Mouse (Mus musculus) kidney, embryonic 14.5 days (tissue): ENCODE results near the gene Ehd4. TPM values are rescaled to one million over a fixed set of nuclear protein-coding genes. Genes with fewer than 3 reads are reported as not detected.

ENCODE experiments used
- ATAC-seq: fragments of 200-750 bp; cut with Nextera tagmentation; 2 replicates; pipeline ENCODE4 v1.8.0; 2017; ENCODE audit warnings: moderate number of reproducible peaks, mild to moderate bottlenecking, moderate TSS enrichment, moderate library complexity; ENCODE audit not compliant: low FRiP score, low TSS enrichment
- H3K27ac ChIP-seq: fragments of 300-500 bp; sonication (generic); 2 replicates; pipeline ENCODE4 v1.5.1; 2014; ENCODE audit warnings: low read depth, mild to moderate bottlenecking, low read length, moderate library complexity, mixed read lengths
- H3K27me3 ChIP-seq: fragments of 300-500 bp; sonication (generic); 2 replicates; pipeline ENCODE4 v1.6.1; 2014; ENCODE audit warnings: mild to moderate bottlenecking, low read length; ENCODE audit not compliant: control insufficient read depth, insufficient read depth
- H3K36me3 ChIP-seq: fragments of 300-500 bp; sonication (generic); 2 replicates; pipeline ENCODE4 v1.6.1; 2014; ENCODE audit warnings: low read length, mixed read lengths; ENCODE audit not compliant: control insufficient read depth, insufficient read depth
- H3K4me1 ChIP-seq: fragments of 300-500 bp; sonication (generic); 2 replicates; pipeline ENCODE4 v1.6.1; 2014; ENCODE audit warnings: low read length, mixed read lengths; ENCODE audit not compliant: control insufficient read depth, insufficient read depth
- H3K4me2 ChIP-seq: fragments of 300-500 bp; sonication (generic); replicated peaks from 2 replicates; pipeline ENCODE4 v1.6.1; 2014; ENCODE audit warnings: low read depth, mild to moderate bottlenecking, low read length
- H3K4me3 ChIP-seq: fragments of 300-500 bp; sonication (generic); 2 replicates; pipeline ENCODE4 v1.5.1; 2014; ENCODE audit warnings: mild to moderate bottlenecking, low read length
- H3K9ac ChIP-seq: fragments of 300-500 bp; sonication (generic); 2 replicates; pipeline ENCODE4 v1.6.1; 2014; ENCODE audit warnings: low read depth, mild to moderate bottlenecking, low read length, moderate library complexity
- H3K9me3 ChIP-seq: fragments of 300-500 bp; sonication (generic); 2 replicates; pipeline ENCODE4 v1.6.1; 2016; ENCODE audit warnings: low read length; ENCODE audit not compliant: control insufficient read depth
- WGBS: fragments of 180-500 bp; shearing (Covaris S2); extraction: QIAGEN DNeasy Blood & Tissue Kit; methylation state at CpG from one replicate; pipeline ENCODE4 v1.1.7; 2014; 5-methylcytosine and 5-hydroxymethylcytosine counted together
- polyA plus RNA-seq: library from polyadenylated mRNA; unstranded; fragments of >200 nt; fragmentation: Nextera tagmentation; extraction: Ambion mirVana; gene quantifications from 2 replicates; pipeline ENCODE4 v1.2.1, GENCODE M21; 2014

The Ehd4 gene
- polyA plus RNA-seq, 1 experiment from 2014 or later: 31.8 TPM

GRCm38 (mm10) chr2:120098781-120099202 is 55.6 kb downstream of the Ehd4 start:
- Histone ChIP-seq H3K27me3 (no peaks in the 10 kb centered on the region), H3K9ac (no peak overlapping the region), H3K4me3 (no peak overlapping the region), H3K4me2 (no peak overlapping the region), H3K9me3 (no peaks in the 10 kb centered on the region), H3K36me3 (no peaks in the 10 kb centered on the region), H3K27ac (no peak overlapping the region), H3K4me1 (peaks cover 9% of the 10 kb centered on the region)
- 62% methylated on average over 8 of the region's 8 CpGs for WGBS
- no peak for ATAC-seq

DNA sequence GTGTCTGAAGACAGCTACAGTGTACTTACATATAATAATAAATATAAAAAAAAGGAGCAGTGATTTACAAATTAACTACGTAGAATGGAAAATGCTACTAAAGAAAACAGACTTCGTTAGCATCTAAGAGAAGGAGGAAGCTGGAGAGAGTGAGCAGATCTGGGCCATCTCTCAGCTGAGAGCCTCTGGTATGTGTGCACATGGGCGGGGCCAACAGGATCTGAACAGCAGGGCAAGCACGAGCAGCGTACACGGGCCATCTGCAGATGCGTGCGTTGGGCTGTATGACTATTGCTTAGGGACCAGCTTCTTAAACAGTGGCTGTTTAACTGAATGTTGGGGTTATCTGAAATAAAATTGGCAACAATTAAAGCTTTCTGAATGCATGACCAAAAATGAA is 56.5 kb downstream of the Ehd4 start:
- WGBS: 83% methylated on average over 8 of the region's 8 CpGs
- Histone ChIP-seq H3K4me3 (no peak overlapping the region), H3K36me3 (no peaks in the 10 kb centered on the region), H3K27ac (no peak overlapping the region), H3K9ac (no peak overlapping the region), H3K4me2 (no peak overlapping the region), H3K9me3 (no peaks in the 10 kb centered on the region), H3K4me1 (peaks cover 4% of the 10 kb centered on the region), H3K27me3 (no peaks in the 10 kb centered on the region)
- no peak for ATAC-seq

- 94% methylated on average over 6 of the region's 6 CpGs for WGBS
- H3K4me2 ChIP-seq: no peak overlapping the region
- H3K9ac ChIP-seq: no peak overlapping the region
- H3K4me1 ChIP-seq: no peaks in the 10 kb centered on the region
- no peak for ATAC-seq
- no peak overlapping the region for H3K4me3 ChIP-seq
- H3K27me3 ChIP-seq: no peaks in the 10 kb centered on the region
- no peaks in the 10 kb centered on the region for H3K9me3 ChIP-seq
- no peak overlapping the region for H3K27ac ChIP-seq
- no peaks in the 10 kb centered on the region for H3K36me3 ChIP-seq
Measured at GRCm38 (mm10) chr2:120096711-120097110, 57.7 kb downstream of the Ehd4 start.

- H3K4me2 ChIP-seq: no peak overlapping the region
- 59% methylated on average over 8 of the region's 8 CpGs for WGBS
Measured at GRCm38 (mm10) chr2:120096191-120096590, 58.2 kb downstream of the Ehd4 start.

GRCm38 (mm10) chr2:120095171-120095570 is 59.2 kb downstream of the Ehd4 start:
- H3K4me3 ChIP-seq: no peak overlapping the region
- H3K9ac ChIP-seq: no peak overlapping the region
- 97% methylated on average over 4 of the region's 4 CpGs for WGBS
- H3K27ac ChIP-seq: no peak overlapping the region
- no peaks in the 10 kb centered on the region for H3K9me3 ChIP-seq
- no peak for ATAC-seq
- H3K4me1 ChIP-seq: no peaks in the 10 kb centered on the region
- no peak overlapping the region for H3K4me2 ChIP-seq
- no peaks in the 10 kb centered on the region for H3K36me3 ChIP-seq
- H3K27me3 ChIP-seq: no peaks in the 10 kb centered on the region

More at GRCm38 (mm10) chr2:120096191-120096590, 58.2 kb downstream of the Ehd4 start:
- Histone ChIP-seq H3K9ac (no peak overlapping the region), H3K36me3 (no peaks in the 10 kb centered on the region), H3K27me3 (no peaks in the 10 kb centered on the region), H3K4me3 (no peak overlapping the region), H3K4me1 (no peaks in the 10 kb centered on the region), H3K9me3 (no peaks in the 10 kb centered on the region), H3K27ac (no peak overlapping the region)
- no peak for ATAC-seq

DNA sequence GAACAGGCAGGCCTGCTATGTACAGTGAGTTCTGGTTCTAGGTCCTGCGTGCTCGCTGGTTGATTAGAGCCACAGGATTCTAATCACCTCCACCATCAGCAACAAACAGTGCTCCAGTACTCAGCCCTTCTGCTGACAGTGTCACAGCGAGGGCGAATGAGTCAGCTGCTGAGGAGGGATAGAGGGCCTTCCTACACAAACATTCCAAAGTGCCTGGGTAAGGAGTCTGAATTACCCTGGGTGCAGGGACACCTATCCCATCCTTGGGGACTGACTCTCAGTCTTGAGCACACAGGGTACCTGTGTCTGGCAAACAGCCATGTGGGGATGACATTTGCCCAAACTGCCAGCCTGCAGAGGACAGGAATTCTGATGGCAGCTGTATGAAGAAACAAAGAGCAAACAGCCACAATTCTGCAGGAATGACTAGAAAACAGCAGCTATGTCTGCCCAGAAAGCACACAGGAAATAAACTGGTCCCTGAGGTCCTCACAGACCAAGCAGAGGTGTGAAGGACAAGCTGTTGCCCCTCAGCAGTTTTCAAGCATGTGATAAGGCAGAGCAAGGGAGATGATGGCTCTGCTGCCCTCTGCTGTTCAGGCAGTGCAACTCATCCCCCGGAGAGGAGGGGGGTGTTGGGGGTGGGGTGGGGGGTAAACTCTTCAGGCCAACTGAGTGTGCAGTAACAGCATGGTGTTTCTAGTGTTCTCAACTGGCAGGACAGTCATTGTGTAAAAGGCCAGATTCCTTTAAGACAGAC is 60.6 kb downstream of the Ehd4 start:
- no peaks in the 10 kb centered on the region for H3K9me3 ChIP-seq
- H3K27me3 ChIP-seq: no peaks in the 10 kb centered on the region
- WGBS: 61% methylated on average over 5 of the region's 5 CpGs
- no peak overlapping the region for H3K27ac ChIP-seq
- no peak overlapping the region for H3K4me3 ChIP-seq
- H3K9ac ChIP-seq: no peak overlapping the region
- H3K36me3 ChIP-seq: no peaks in the 10 kb centered on the region; the same call in 1 of the 2 replicates
- 0 out of 2 replicates have a peak, but pooled peaks have one; percentile 24 for ATAC-seq
- H3K4me1 ChIP-seq: no peaks in the 10 kb centered on the region
- no peak overlapping the region for H3K4me2 ChIP-seq

DNA sequence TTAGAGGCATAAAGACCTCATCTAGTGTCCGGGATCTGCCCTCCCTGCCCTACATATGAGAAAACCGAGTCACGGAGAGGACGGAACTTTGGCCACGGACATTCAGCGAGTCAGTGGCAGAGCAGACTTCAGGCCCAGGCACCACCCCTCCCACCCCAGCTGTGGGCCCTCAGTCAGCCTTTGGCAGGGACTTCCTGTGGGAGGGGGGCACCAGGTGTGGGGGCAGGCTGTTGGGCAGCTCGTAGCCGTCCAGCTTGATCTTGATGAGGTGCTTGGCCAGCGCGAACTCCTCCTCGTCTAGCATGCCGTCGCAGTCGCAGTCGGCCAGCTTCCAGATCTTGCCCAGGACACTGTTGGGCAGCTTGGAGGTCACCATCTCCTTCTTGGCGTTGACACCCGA is 63.4 kb downstream of the Ehd4 start:
- 77% methylated on average over 17 of the region's 17 CpGs for WGBS
- no peaks in the 10 kb centered on the region for H3K27me3 ChIP-seq
- no peaks in the 10 kb centered on the region; the same call in 1 of the 2 replicates for H3K36me3 ChIP-seq
- no peaks in the 10 kb centered on the region for H3K9me3 ChIP-seq
- H3K4me1 ChIP-seq: no peaks in the 10 kb centered on the region
- no peak overlapping the region for H3K27ac ChIP-seq
- peak; percentile 51 for ATAC-seq
- H3K4me2 ChIP-seq: no peak overlapping the region
- no peak overlapping the region for H3K4me3 ChIP-seq
- H3K9ac ChIP-seq: no peak overlapping the region

GRCm38 (mm10) chr2:120087897-120088296 is 66.5 kb downstream of the Ehd4 start:
- no peaks in the 10 kb centered on the region for H3K27me3 ChIP-seq
- H3K4me1 ChIP-seq: no peaks in the 10 kb centered on the region
- no peak for ATAC-seq
- WGBS: 83% methylated on average over 2 of the region's 2 CpGs
- H3K36me3 ChIP-seq: no peaks in the 10 kb centered on the region; the same call in 1 of the 2 replicates
- H3K4me3 ChIP-seq: no peak overlapping the region
- no peaks in the 10 kb centered on the region for H3K9me3 ChIP-seq
- no peak overlapping the region for H3K9ac ChIP-seq
- no peak overlapping the region for H3K27ac ChIP-seq
- no peak overlapping the region for H3K4me2 ChIP-seq

- H3K27ac ChIP-seq: no peak overlapping the region
- no peaks in the 10 kb centered on the region for H3K27me3 ChIP-seq
- 84% methylated on average over 3 of the region's 3 CpGs for WGBS
- ATAC-seq: no peak
- H3K4me2 ChIP-seq: no peak overlapping the region
- H3K4me1 ChIP-seq: no peaks in the 10 kb centered on the region
- H3K36me3 ChIP-seq: no peaks in the 10 kb centered on the region; the same call in 1 of the 2 replicates
- H3K9me3 ChIP-seq: no peaks in the 10 kb centered on the region
- H3K4me3 ChIP-seq: no peak overlapping the region
- no peak overlapping the region for H3K9ac ChIP-seq
Measured at GRCm38 (mm10) chr2:120087391-120087790, 67.0 kb downstream of the Ehd4 start.
